In genomic region chr9:44524235-44524826, GRCm38 (mm10) we compare ENCODE assay signal across 31 mouse cellular contexts. TPM values are rescaled to one million over a fixed set of nuclear protein-coding genes. Genes with fewer than 3 reads are reported as not detected.
"Had no signal": no experiment of that assay in that cellular context is flagged by ENCODE, and none has a peak within 500 bp of the region (broad histone marks: within the 10 kb centered on the region; RNA-seq: fewer than 3 reads in every experiment).

No protein-coding gene starts in this region.

- H3K27me3 ChIP-seq: heart, embryonic 15.5 days; hindbrain, embryonic 13.5 days; hindbrain, embryonic 15.5 days; kidney, embryonic 15.5 days; limb, embryonic 12.5 days had no signal

- DNase-seq: gastrocnemius, postnatal 14 days; gastrocnemius, postnatal 36 days; heart, adult 2 months; heart, postnatal 14 days; heart, postnatal 36 days; kidney, adult 11 months; kidney, adult 2 months; kidney, adult 9 months; layer of hippocampus, adult 9-11 months; layer of hippocampus, postnatal 36 days; liver had no signal

- H3K9me3 ChIP-seq: heart, embryonic 13.5 days; heart, embryonic 15.5 days; hindbrain, embryonic 13.5 days; hindbrain, embryonic 15.5 days; kidney, embryonic 15.5 days; limb, embryonic 10.5 days; limb, embryonic 12.5 days had no signal

- H3K4me2 ChIP-seq: heart, embryonic 11.5 days; heart, embryonic 13.5 days; heart, embryonic 15.5 days; hindbrain, embryonic 13.5 days; hindbrain, embryonic 15.5 days; kidney, embryonic 15.5 days; limb, embryonic 12.5 days had no signal

- H3K9ac ChIP-seq: heart, embryonic 13.5 days; heart, embryonic 15.5 days; hindbrain, embryonic 13.5 days; hindbrain, embryonic 15.5 days; kidney, embryonic 15.5 days; limb, embryonic 12.5 days had no signal

- H3K27ac ChIP-seq: heart, adult 2 months; heart, embryonic 13.5 days; heart, embryonic 15.5 days; hindbrain, embryonic 13.5 days; hindbrain, embryonic 15.5 days; hindbrain, postnatal 0 days; kidney, embryonic 15.5 days; kidney, postnatal 0 days; limb, embryonic 10.5 days; limb, embryonic 12.5 days had no signal

- H3K4me1 ChIP-seq: heart, embryonic 13.5 days; heart, embryonic 15.5 days; hindbrain, embryonic 15.5 days; kidney, embryonic 15.5 days; limb, embryonic 10.5 days; limb, embryonic 12.5 days had no signal

- H3K4me3 ChIP-seq: heart, adult 2 months; heart, embryonic 13.5 days; heart, embryonic 15.5 days; hindbrain, embryonic 13.5 days; hindbrain, embryonic 15.5 days; kidney, embryonic 15.5 days; limb, embryonic 10.5 days; limb, embryonic 12.5 days had no signal

- H3K36me3 ChIP-seq: heart, embryonic 13.5 days; heart, embryonic 15.5 days; hindbrain, embryonic 13.5 days; hindbrain, embryonic 15.5 days; kidney, embryonic 15.5 days; limb, embryonic 10.5 days; limb, embryonic 12.5 days had no signal

RNA-seq across cellular contexts. Expression of gene Cxcr5, which starts 37.3 kb away (rescaled TPM):
- total RNA-seq: gastrocnemius, adult 18-20 months; gastrocnemius, adult 8-10 months; gastrocnemius, postnatal 14 days; gastrocnemius, postnatal 36 days; hindbrain, postnatal 0 days; layer of hippocampus, adult 18-20 months; layer of hippocampus, adult 8-10 months; layer of hippocampus, postnatal 14 days; layer of hippocampus, postnatal 36 days; left cerebral cortex, adult 18-20 months; left cerebral cortex, adult 8-10 months; left cerebral cortex, postnatal 10 days; left cerebral cortex, postnatal 36 days had no signal
- polyA plus RNA-seq: heart, embryonic 13.5 days; heart, postnatal 0 days; hindbrain, embryonic 15.5 days; hindbrain, postnatal 0 days; kidney, embryonic 15.5 days; kidney, postnatal 0 days; limb, embryonic 10.5 days; limb, embryonic 12.5 days had no signal
